Mouse (Mus musculus) cerebellum, adult 8-10 months (tissue): ENCODE data around the gene Kifc3.
"Not testable (repeated sequence)": the region's sequence is repeated elsewhere in the genome, so short reads cannot be mapped to it uniquely, and the experiment has no call there.

Experiments used
- DNase-seq: peaks from one replicate; pipeline ENCODE4 v3.0.0; 2022

The Kifc3 gene

GRCm38 (mm10) chr8:95202649-95203275, at the start of gene Kifc3:
Gene Kifc3 (minus strand): TSS chr8:95202812.
- no peak for DNase-seq

- DNase-seq: no peak
Measured at GRCm38 (mm10) chr8:95252056-95252455, 49.4 kb upstream of the Kifc3 start.

DNA sequence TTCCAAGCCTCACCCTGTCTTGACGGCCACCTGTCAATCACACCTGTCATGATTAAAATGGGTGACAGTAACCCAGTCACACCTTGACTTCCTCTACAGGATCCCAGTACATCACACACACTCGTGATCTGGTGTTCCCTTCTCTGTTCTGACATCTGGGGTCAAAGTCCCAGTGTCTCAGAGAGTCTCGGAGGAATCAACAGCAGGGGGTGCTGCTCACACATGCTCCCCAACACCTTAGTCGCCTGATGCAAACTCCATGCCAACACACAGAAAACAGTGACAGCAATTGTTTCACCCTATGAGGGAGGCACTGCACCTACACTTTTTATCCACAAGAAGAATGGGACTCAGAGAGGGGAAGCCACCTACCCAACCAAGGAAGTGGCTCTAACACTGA, 47.2 kb upstream of the Kifc3 start:
- DNase-seq: no peak

DNA sequence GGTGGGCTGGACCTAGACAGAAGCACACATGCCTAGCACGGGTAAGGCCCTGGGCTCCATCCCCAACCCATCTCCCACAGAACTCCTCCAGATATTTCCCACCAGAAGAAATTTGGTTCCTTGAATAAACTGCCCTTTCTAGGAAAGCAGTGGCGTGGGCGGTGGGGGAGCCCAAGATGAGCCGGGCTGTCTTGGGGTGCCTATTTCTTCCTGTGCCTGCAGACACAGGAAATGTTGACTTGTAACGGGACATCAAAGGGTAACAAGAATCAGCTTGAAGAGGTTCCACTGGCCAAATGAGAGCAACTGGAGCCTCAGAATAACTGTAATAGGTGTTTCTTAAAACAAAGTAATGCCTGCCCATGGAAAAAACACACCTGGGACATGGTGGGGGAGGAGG, 44.7 kb upstream of the Kifc3 start:
- no peak for DNase-seq

DNA sequence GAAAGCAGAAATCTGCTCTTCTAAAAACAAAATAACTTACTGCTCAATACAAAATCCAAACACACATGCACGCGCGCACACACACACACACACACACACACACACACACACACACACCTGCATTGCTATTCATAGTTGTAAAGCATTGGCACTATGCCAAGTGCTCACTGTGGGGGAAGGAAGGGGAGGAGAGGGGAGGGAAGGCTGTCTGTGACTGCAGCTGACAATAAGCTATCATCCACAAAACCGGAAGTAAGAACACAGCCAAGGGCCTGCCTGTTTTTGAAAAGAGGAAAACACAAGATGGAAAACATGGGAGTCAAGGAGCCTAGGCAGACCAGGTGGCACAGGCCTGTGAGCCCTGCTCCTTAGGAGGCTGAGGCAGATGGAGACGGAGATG, 42.6 kb upstream of the Kifc3 start:
- DNase-seq: no peak

DNA sequence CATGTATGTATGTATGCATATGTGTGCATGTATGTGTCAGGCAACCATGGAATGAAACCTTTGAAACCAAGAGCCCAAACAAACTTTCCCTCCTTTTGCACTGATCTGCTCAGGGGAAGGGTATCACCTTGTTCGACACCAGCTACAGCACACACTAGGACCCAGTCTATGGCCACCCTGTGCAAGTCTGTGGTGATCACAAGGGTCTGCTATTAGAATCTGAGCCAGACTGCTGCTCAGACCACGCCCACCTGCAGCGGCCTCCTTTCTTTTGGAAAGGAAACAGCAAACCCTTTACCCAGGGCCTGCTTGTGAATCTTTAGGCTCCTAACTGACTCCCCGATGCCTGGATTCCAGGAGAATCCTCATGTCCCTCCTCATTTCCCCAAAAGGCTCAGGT, 41.2 kb upstream of the Kifc3 start:
- no peak for DNase-seq

DNA sequence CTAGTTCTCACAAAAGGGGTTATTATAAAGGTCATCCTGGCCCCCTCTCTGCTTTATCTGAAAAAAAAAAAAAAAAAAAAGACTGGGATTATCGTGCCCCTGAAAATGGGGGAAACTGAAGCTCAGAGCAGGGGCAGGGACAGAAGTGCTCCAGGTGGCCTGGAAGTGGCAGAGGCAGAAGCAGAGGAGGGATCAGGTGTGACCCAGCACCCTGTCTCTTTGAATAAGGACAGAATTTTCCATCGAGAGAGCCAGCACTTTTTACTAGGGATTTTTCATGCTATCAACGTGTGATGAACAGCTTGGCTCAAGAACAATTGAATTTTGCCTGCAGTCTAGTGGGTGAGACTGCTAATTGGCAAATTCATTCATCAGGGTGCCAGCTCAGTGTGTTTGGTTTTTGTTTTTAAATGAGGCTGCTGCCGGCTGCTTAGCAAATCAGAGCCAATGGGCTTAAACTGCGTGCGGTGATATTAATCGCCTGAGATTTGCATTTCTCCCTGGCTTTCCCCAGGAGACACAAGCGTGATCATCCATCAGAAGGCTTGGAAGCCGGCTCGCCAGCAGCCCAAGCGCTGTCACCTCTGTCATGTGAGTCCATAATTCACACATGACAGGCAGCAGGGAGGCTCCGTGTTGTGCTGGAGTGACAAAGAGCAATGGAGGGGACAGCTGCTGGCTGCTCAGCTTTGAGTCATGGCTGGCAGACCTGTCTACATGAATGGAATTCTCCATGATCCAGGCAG, 40.4 kb upstream of the Kifc3 start:
- DNase-seq: no peak

DNA sequence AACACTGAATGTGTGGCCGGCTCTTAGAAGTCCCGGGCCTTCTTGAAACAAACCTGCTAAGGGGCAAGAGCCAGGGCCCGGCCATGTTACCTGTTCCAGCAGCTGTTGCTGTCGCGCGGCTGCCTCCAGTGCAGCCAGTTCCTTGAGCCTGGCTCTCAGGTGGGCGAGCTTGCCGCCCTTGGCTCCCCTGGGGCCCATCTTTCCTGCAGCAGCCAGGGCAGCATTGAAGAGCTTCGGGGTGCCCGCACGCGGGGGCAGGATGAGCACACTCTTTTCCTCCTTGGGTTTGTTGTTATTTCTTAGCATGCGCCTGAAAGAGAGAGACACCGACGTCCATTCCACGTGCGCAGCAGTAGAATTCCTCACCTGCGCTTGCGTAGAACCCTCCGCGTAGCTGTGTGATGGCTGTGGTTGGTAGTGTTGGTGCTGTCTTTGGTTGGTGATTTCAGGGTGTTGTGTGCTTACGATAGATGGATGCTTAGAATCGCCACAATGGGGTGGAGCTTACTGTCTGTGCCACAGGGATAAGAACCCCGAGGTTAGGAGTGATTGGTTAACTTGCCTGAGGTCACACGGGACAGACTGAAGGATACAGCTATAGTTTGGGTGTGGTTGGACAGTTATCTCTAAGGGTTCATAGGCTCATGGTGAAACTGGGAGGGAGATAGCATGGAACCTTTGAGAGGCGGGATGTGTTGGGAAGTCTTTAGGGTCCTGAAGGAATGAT, 39.6 kb upstream of the Kifc3 start:
- no peak for DNase-seq

DNA sequence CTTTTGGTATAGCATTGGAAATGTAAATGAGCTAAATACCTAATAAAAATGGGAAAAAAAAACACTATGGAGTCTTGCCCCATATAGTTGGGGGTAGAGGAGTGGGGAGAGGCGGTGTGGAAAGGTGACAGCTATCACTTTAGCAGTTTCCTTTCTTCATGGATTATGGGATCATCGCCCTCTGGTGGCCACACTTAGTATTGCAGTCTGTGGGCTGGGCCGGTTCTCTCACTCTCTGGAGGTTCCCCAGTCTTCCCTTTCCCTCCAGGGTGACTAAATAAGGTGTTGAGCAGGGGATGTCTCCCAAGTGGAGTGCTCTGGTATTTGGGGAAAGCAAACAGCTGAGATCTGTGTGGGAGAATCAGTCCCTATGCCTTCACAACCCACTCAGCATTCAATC, 33.1 kb upstream of the Kifc3 start:
- peak; percentile 70 for DNase-seq

- DNase-seq: not testable (repeated sequence)
Measured at GRCm38 (mm10) chr8:95230086-95230485, 27.5 kb upstream of the Kifc3 start.

DNA sequence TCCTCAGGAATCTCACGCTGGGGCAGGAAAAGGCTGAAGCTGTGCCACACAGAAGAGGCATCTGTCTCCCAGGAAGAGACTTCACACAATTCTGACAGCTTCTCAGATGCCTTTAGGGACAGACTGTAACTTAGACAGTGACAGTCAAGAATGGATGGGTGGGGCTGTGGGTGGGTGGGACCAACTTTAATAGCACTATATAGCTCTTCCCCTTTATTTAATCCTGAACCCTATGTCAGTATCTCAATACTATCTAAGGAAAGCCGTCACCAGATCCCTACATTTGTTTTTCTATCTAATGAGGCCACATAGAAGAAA, 24.5 kb upstream of the Kifc3 start:
- DNase-seq: no peak

DNA sequence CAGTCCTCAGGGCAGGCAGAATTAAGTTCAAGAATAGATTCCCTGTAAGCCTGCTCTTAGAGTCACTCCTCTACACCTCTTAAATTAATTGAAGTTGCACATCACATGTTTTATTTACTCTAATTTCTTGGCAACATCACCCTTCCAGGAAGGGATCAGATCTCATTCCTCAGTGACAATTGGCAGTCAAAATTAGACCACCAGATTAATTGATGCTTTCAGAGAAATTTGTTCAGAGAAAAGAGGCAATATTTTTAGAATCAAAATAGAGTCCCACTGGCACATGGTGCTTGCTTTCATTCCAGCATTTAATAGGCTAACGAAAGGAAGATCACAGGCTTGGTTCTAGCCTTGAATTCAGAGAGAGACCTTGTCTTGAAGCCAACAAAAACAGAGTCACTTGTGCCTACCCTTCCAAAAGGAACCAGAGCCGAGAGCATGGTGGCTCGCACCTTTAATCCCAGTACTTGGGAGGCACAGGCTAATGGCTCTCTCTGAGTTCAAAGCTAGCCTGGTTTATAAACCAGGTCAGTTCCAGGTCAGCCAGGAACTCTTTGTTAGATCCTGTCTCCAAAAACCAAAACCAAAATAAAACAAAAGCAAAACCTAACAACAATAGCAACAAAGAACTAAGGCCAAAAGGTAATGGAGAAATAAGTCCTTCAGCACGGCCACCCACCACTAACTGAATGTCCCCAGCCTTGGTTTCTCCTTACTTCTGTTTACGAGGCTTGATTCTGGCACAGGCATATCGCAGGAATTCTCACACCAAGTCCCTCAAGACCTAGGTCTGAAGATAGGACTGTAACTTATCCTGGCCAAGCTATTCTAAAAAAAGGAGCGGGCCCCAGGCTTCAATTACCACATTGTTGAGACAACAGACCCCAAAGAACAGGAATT, 23.9 kb upstream of the Kifc3 start:
- DNase-seq: no peak

DNA sequence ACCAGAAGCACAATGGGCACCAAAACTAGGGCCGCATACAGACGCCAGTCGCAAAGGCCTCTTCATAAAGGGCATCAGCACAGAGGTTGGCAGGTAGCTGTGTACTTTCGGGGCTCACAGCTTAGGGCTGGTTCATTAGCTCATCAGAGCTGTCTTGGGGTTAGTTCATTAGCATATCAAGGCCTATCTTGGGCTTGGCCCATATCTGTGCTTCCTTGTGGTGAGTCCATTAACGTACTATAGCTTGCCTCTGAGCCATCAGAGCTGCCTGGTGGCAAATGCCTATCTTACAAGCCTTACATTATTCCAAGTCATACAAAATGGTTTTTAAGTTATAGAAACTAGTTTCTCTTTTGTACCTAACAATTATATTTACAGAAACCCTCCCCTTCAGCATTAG, 21.4 kb upstream of the Kifc3 start:
- DNase-seq: no peak

DNA sequence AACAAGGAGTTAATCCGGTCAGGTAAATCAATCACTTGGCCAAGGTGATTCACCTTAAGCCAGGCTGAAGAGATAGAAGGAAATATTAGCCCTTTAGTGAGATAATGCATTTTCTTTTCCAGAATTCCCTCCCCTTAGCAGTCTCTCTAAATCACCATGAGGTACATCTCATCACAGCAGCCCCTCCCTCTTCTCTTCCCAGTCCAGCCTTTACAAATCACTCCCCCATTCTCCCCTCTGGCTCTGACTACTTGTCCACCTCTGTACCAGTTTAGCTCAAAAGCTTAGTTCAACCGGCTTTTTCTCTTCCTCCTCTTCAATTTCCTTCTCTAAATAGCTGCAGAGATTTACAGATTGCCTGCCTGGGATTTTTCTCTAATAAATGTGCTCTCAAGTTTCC, 18.4 kb upstream of the Kifc3 start:
- DNase-seq: no peak

DNA sequence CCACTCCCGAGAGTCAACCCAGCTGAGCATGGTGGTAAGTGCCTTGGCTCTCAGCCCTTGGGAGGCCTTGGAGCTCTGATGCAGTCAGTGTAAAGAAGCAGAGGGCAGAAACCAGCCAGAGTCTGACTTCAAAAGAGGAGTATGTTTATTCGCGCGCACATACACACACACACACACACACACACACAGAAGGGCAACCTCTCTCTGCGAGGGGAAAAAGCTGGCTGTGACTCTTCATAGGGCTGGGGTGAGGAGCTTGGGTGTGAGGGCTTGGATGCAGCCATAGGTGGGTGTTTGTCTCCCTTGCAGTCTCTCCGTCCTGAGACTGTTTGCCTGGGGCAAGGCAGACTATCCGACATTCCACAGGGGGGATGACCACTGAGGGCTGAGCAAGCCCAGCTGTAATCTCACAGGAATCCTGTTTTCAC, 18.0 kb upstream of the Kifc3 start:
- no peak for DNase-seq

GRCm38 (mm10) chr8:95219623-95220022, 17.0 kb upstream of the Kifc3 start:
- DNase-seq: no peak

GRCm38 (mm10) chr8:95215709-95216360, 13.2 kb upstream of the Kifc3 start:
- DNase-seq: no peak

DNA sequence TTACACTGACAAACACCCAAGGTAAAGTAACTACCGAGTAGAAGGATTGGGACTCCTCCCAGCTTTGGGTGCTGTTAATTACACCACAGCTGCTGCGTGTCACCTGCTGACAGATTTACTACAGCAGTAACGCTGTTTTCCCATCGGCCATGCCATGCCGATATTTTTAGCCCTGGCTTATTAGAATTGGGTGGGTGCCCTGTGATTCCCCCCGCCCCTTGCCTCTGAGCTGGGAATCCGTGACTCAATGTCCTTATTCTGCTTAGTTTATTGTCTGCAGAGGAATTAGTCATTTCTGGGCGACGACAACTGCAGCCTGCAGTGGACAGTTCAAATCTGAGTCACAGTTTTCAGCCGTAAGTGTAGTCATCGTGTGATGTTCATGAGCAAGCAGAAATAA, 7.3 kb upstream of the Kifc3 start:
- DNase-seq: no peak

GRCm38 (mm10) chr8:95205946-95206345, 3.3 kb upstream of the Kifc3 start:
- DNase-seq: no peak

- peak; percentile 61 for DNase-seq
Measured at GRCm38 (mm10) chr8:95204039-95204380, 1.4 kb upstream of the Kifc3 start.

DNA sequence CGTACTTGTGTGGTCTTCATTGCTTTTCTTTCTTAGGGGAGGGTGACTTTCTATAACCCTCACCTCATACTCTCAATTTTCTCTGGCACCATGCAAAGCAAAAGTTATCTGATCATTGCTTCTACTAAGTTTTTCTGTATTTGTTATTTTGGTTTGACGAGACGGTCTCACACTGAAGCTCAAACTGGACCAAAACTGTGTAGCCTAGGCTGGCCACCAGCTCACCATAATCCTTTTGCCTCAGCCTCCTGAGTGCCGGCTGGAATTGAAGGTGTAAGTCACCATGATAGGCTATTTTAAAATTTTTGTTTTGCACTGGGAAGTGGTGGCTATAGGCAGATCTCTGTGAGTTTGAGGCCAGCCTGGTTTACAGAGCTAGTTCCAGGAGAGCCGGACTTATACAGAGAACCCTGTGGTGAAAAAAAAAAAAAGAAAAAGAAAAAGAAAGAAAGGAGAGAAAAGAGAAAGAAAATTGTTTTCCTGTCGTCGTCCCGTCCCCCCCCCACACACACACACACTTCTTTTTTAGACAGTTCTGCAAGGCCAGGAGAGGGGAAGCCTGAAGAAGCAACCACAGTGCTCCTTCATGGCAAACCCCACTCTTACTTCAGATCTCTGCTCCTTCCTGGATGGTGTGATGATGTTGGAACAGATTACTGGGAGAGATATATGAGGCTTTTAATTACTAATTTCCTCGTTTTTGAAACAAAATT, 870 bp upstream of the Kifc3 start:
- DNase-seq: no peak

GRCm38 (mm10) chr8:95202056-95202570, 499 bp downstream of the Kifc3 start:
- DNase-seq: no peak
